Mouse (Mus musculus): Measurements from ENCODE around the gene Kcnn1. TPM values are rescaled to one million over a fixed set of nuclear protein-coding genes. Genes with fewer than 3 reads are reported as not detected.

Gene Kcnn1
- polyA plus RNA-seq, 1 experiment from 2014 or later = 7.3 TPM

- ATAC-seq = no peak
- H3K4me1 ChIP-seq (ENCODE audit: control insufficient read depth, insufficient read depth, low read length) = peaks cover 5% of the 10 kb centered on the region; the same call in 1 of the 2 replicates
- H3K27ac ChIP-seq (ENCODE audit: low read depth, low read length) = no peak overlapping the region
- no peak overlapping the region for H3K4me3 ChIP-seq (ENCODE audit: low read depth, low read length)
- no peak overlapping the region for H3K4me2 ChIP-seq (ENCODE audit: low read length)
- H3K27me3 ChIP-seq (replicated peaks; ENCODE audit: control insufficient read depth, insufficient read depth, low read length) = no peaks in the 10 kb centered on the region
- H3K36me3 ChIP-seq (ENCODE audit: control insufficient read depth, insufficient read depth, low read length) = no peaks in the 10 kb centered on the region
- no peak for DNase-seq (ENCODE audit: low spot score)
- H3K9me3 ChIP-seq (replicated peaks; ENCODE audit: control insufficient read depth, low read length) = no peaks in the 10 kb centered on the region
- H3K9ac ChIP-seq (ENCODE audit: low read length) = no peak overlapping the region
- WGBS = 88% methylated on average over 5 of the region's 5 CpGs
These were observed 19.8 kb downstream of the Kcnn1 start for GRCm38 (mm10) chr8:70843214-70843773.

GRCm38 (mm10) chr8:70842484-70842883 is 20.6 kb downstream of the Kcnn1 start:
- no peak overlapping the region for H3K9ac ChIP-seq (ENCODE audit: low read length)
- no peak for DNase-seq (ENCODE audit: low spot score)
- no peaks in the 10 kb centered on the region for H3K27me3 ChIP-seq (replicated peaks; ENCODE audit: control insufficient read depth, insufficient read depth, low read length)
- peaks cover 5% of the 10 kb centered on the region; the same call in 1 of the 2 replicates for H3K4me1 ChIP-seq (ENCODE audit: control insufficient read depth, insufficient read depth, low read length)
- 77% methylated on average over 25 of the region's 25 CpGs for WGBS
- H3K27ac ChIP-seq (ENCODE audit: low read depth, low read length) = no peak overlapping the region
- no peaks in the 10 kb centered on the region for H3K36me3 ChIP-seq (ENCODE audit: control insufficient read depth, insufficient read depth, low read length)
- no peaks in the 10 kb centered on the region for H3K9me3 ChIP-seq (replicated peaks; ENCODE audit: control insufficient read depth, low read length)
- H3K4me3 ChIP-seq (ENCODE audit: low read depth, low read length) = no peak overlapping the region
- no peak overlapping the region for H3K4me2 ChIP-seq (ENCODE audit: low read length)
- no peak for ATAC-seq

GRCm38 (mm10) chr8:70841147-70842072 is 21.6 kb downstream of the Kcnn1 start:
- H3K9me3 ChIP-seq (replicated peaks; ENCODE audit: control insufficient read depth, low read length) = no peaks in the 10 kb centered on the region
- DNase-seq (ENCODE audit: low spot score) (peak; percentile 88), ATAC-seq (no peak)
- H3K27ac ChIP-seq (ENCODE audit: low read depth, low read length) = no peak overlapping the region
- no peaks in the 10 kb centered on the region for H3K27me3 ChIP-seq (replicated peaks; ENCODE audit: control insufficient read depth, insufficient read depth, low read length)
- H3K9ac ChIP-seq (ENCODE audit: low read length) = no peak overlapping the region
- H3K4me3 ChIP-seq (ENCODE audit: low read depth, low read length) = no peak overlapping the region
- H3K36me3 ChIP-seq (ENCODE audit: control insufficient read depth, insufficient read depth, low read length) = no peaks in the 10 kb centered on the region
- peaks cover 5% of the 10 kb centered on the region; the same call in 1 of the 2 replicates for H3K4me1 ChIP-seq (ENCODE audit: control insufficient read depth, insufficient read depth, low read length)
- H3K4me2 ChIP-seq (ENCODE audit: low read length) = no peak overlapping the region
- WGBS = 38% methylated on average over 22 of the region's 22 CpGs

- Histone ChIP-seq H3K4me3 (ENCODE audit: low read depth, low read length) (no peak overlapping the region), H3K9ac (ENCODE audit: low read length) (no peak overlapping the region), H3K27me3 (replicated peaks; ENCODE audit: control insufficient read depth, insufficient read depth, low read length) (no peaks in the 10 kb centered on the region), H3K4me2 (ENCODE audit: low read length) (no peak overlapping the region), H3K9me3 (replicated peaks; ENCODE audit: control insufficient read depth, low read length) (no peaks in the 10 kb centered on the region), H3K27ac (ENCODE audit: low read depth, low read length) (no peak overlapping the region), H3K36me3 (ENCODE audit: control insufficient read depth, insufficient read depth, low read length) (no peaks in the 10 kb centered on the region), H3K4me1 (ENCODE audit: control insufficient read depth, insufficient read depth, low read length) (peaks cover 5% of the 10 kb centered on the region; the same call in 1 of the 2 replicates)
- WGBS = 59% methylated on average over 10 of the region's 10 CpGs
- ATAC-seq = no peak
- DNase-seq (ENCODE audit: low spot score) = no peak
These were observed 22.5 kb downstream of the Kcnn1 start for GRCm38 (mm10) chr8:70840590-70840989.

GRCm38 (mm10) chr8:70839408-70840351 is 23.4 kb downstream of the Kcnn1 start, which contains the start of gene Arrdc2:
Gene Arrdc2, minus strand, starts transcription at chr8:70839720.
- Histone ChIP-seq H3K27ac (ENCODE audit: low read depth, low read length) (peak within 1 kb of the TSS; percentile 70), H3K27me3 (replicated peaks; ENCODE audit: control insufficient read depth, insufficient read depth, low read length) (no peaks in the 10 kb centered on the region), H3K4me3 (ENCODE audit: low read depth, low read length) (peak within 1 kb of the TSS; percentile 60), H3K4me1 (ENCODE audit: control insufficient read depth, insufficient read depth, low read length) (peaks cover 5% of the 10 kb centered on the region; the same call in 1 of the 2 replicates), H3K36me3 (ENCODE audit: control insufficient read depth, insufficient read depth, low read length) (0 out of 2 replicates have a peak, but pooled peaks cover 2% of the 10 kb centered on the region), H3K9ac (ENCODE audit: low read length) (peak within 1 kb of the TSS; percentile 78), H3K4me2 (ENCODE audit: low read length) (peak within 1 kb of the TSS; percentile 79), H3K9me3 (replicated peaks; ENCODE audit: control insufficient read depth, low read length) (no peaks in the 10 kb centered on the region)
- 2% methylated on average over 55 of the region's 55 CpGs for WGBS
- ATAC-seq (peak; percentile 97), DNase-seq (ENCODE audit: low spot score) (peak; percentile 100)

GRCm38 (mm10) chr8:70838654-70839407 is 24.2 kb downstream of the Kcnn1 start:
- Histone ChIP-seq H3K9ac (ENCODE audit: low read length) (peak overlapping the region; percentile 78), H3K4me1 (ENCODE audit: control insufficient read depth, insufficient read depth, low read length) (peaks cover 5% of the 10 kb centered on the region; the same call in 1 of the 2 replicates), H3K27ac (ENCODE audit: low read depth, low read length) (peak overlapping the region; percentile 70), H3K27me3 (replicated peaks; ENCODE audit: control insufficient read depth, insufficient read depth, low read length) (no peaks in the 10 kb centered on the region), H3K4me2 (ENCODE audit: low read length) (peak overlapping the region; percentile 79), H3K4me3 (ENCODE audit: low read depth, low read length) (peak overlapping the region; percentile 60), H3K36me3 (ENCODE audit: control insufficient read depth, insufficient read depth, low read length) (0 out of 2 replicates have a peak, but pooled peaks cover 2% of the 10 kb centered on the region), H3K9me3 (replicated peaks; ENCODE audit: control insufficient read depth, low read length) (no peaks in the 10 kb centered on the region)
- 3% methylated on average over 66 of the region's 66 CpGs for WGBS
- DNase-seq (ENCODE audit: low spot score) (no peak), ATAC-seq (peak; percentile 36; the same call in 1 of the 2 replicates)

- Histone ChIP-seq H3K4me1 (ENCODE audit: control insufficient read depth, insufficient read depth, low read length) (peaks cover 5% of the 10 kb centered on the region; the same call in 1 of the 2 replicates), H3K4me3 (ENCODE audit: low read depth, low read length) (no peak overlapping the region), H3K36me3 (ENCODE audit: control insufficient read depth, insufficient read depth, low read length) (0 out of 2 replicates have a peak, but pooled peaks cover 2% of the 10 kb centered on the region), H3K9ac (ENCODE audit: low read length) (no peak overlapping the region), H3K9me3 (replicated peaks; ENCODE audit: control insufficient read depth, low read length) (no peaks in the 10 kb centered on the region), H3K27me3 (replicated peaks; ENCODE audit: control insufficient read depth, insufficient read depth, low read length) (no peaks in the 10 kb centered on the region), H3K4me2 (ENCODE audit: low read length) (no peak overlapping the region), H3K27ac (ENCODE audit: low read depth, low read length) (no peak overlapping the region)
- ATAC-seq = no peak
- no peak for DNase-seq (ENCODE audit: low spot score)
- 85% methylated on average over 12 of the region's 12 CpGs for WGBS
These were observed 26.4 kb downstream of the Kcnn1 start for GRCm38 (mm10) chr8:70836666-70837065.

- no peak overlapping the region for H3K4me3 ChIP-seq (ENCODE audit: low read depth, low read length)
- ATAC-seq (no peak), DNase-seq (ENCODE audit: low spot score) (no peak)
- H3K27ac ChIP-seq (ENCODE audit: low read depth, low read length) = no peak overlapping the region
- no peak overlapping the region for H3K9ac ChIP-seq (ENCODE audit: low read length)
- WGBS = 98% methylated on average over 3 of the region's 3 CpGs
- no peak overlapping the region for H3K4me2 ChIP-seq (ENCODE audit: low read length)
- H3K27me3 ChIP-seq (replicated peaks; ENCODE audit: control insufficient read depth, insufficient read depth, low read length) = no peaks in the 10 kb centered on the region
- H3K36me3 ChIP-seq (ENCODE audit: control insufficient read depth, insufficient read depth, low read length) = 0 out of 2 replicates have a peak, but pooled peaks cover 2% of the 10 kb centered on the region
- peaks cover 5% of the 10 kb centered on the region; the same call in 1 of the 2 replicates for H3K4me1 ChIP-seq (ENCODE audit: control insufficient read depth, insufficient read depth, low read length)
- H3K9me3 ChIP-seq (replicated peaks; ENCODE audit: control insufficient read depth, low read length) = no peaks in the 10 kb centered on the region
These were observed 29.0 kb downstream of the Kcnn1 start for GRCm38 (mm10) chr8:70834071-70834470.
